Mouse (Mus musculus) MEL (cell line): ENCODE results near the gene Selplg. TPM values are rescaled to one million over a fixed set of nuclear protein-coding genes. Genes with fewer than 3 reads are reported as not detected.

Experiments
- DNase-seq: peaks from one replicate; pipeline ENCODE4 v3.0.0; 2011; ENCODE audit warnings: low read depth, low spot score
- H3K27ac ChIP-seq: 2 replicates; pipeline ENCODE4 v1.5.1; 2012; ENCODE audit warnings: low read depth, mild to moderate bottlenecking, control low read depth, low read length, moderate library complexity; ENCODE audit not compliant: control insufficient read depth
- H3K27me3 ChIP-seq, 2 experiments: fragments of 150-350 bp in 1 of 2; sonication (generic) in 1 of 2; 2 replicates each; pipeline ENCODE4 v1.6.1; 2012; ENCODE audit warnings: low read length in 2 of 2, mild to moderate bottlenecking in 2 of 2, improper control_type of control experiment in 1 of 2, moderate library complexity in 1 of 2; ENCODE audit not compliant: insufficient read depth in 2 of 2, control insufficient read depth in 1 of 2
- H3K36me3 ChIP-seq, 2 experiments: 2 replicates each; pipeline ENCODE4 v1.6.1; 2012 to 2014; ENCODE audit warnings: low read length in 2 of 2, improper control_type of control experiment in 1 of 2, inconsistent platforms in 1 of 2, mild to moderate bottlenecking in 1 of 2; ENCODE audit not compliant: insufficient read depth in 2 of 2, control insufficient read depth in 1 of 2
- H3K4me1 ChIP-seq, 2 experiments: fragments of 150-350 bp in 1 of 2; sonication (generic) in 1 of 2; 2 replicates each; pipeline ENCODE4 v1.6.1; 2012; ENCODE audit warnings: low read length in 2 of 2, improper control_type of control experiment in 1 of 2, mild to moderate bottlenecking in 1 of 2; ENCODE audit not compliant: insufficient read depth in 2 of 2, control insufficient read depth in 1 of 2
- H3K4me3 ChIP-seq, 2 experiments: fragments of 150-350 bp in 1 of 2; sonication (generic) in 1 of 2; 2 replicates each; pipeline ENCODE4 v1.5.1; 2012; ENCODE audit warnings: low read depth in 2 of 2, low read length in 2 of 2, mild to moderate bottlenecking in 2 of 2, moderate library complexity in 2 of 2, control low read depth in 1 of 2, improper control_type of control experiment in 1 of 2; ENCODE audit not compliant: control insufficient read depth in 1 of 2, insufficient read depth in 1 of 2
- H3K79me2 ChIP-seq: 2 replicates; pipeline ENCODE4 v1.6.1; 2012; ENCODE audit warnings: mild to moderate bottlenecking, low read length, moderate library complexity; ENCODE audit not compliant: control insufficient read depth, poor library complexity, insufficient read depth
- H3K9ac ChIP-seq: 2 replicates; pipeline ENCODE4 v1.6.1; 2012; ENCODE audit warnings: low read depth, mild to moderate bottlenecking, control low read depth, low read length, moderate library complexity; ENCODE audit not compliant: control insufficient read depth, poor library complexity, severe bottlenecking
- H3K9me3 ChIP-seq: fragments of 150-350 bp; sonication (generic); replicated peaks from 2 replicates; pipeline ENCODE4 v1.6.1; 2012; ENCODE audit warnings: mild to moderate bottlenecking, low read length, improper control_type of control experiment, moderate library complexity; ENCODE audit not compliant: insufficient read depth
- BHLHE40 ChIP-seq: IDR thresholded peaks from 2 replicates; pipeline ENCODE4 v1.6.1; 2012; ENCODE audit warnings: low read depth, mild to moderate bottlenecking, inconsistent platforms, low read length, improper control_type of control experiment, borderline replicate concordance
- CHD1 ChIP-seq: IDR thresholded peaks from 2 replicates; pipeline ENCODE4 v1.6.1; 2012; ENCODE audit warnings: low read depth, mild to moderate bottlenecking, inconsistent platforms, low read length, improper control_type of control experiment
- CHD2 ChIP-seq: IDR thresholded peaks from 2 replicates; pipeline ENCODE4 v1.6.1; 2011; ENCODE audit warnings: low read length, improper control_type of control experiment
- E2F4 ChIP-seq: IDR thresholded peaks from 2 replicates; pipeline ENCODE4 v1.6.1; 2011; ENCODE audit warnings: low read depth, low read length, improper control_type of control experiment, borderline replicate concordance
- ELF1 ChIP-seq: IDR thresholded peaks from 2 replicates; pipeline ENCODE4 v1.6.1; 2014; ENCODE audit warnings: low read depth, mild to moderate bottlenecking, inconsistent platforms, low read length, improper control_type of control experiment, moderate library complexity
- EP300 ChIP-seq, 2 experiments: IDR thresholded peaks; 2 replicates each; pipeline ENCODE4 v1.6.1; 2011; ENCODE audit warnings: improper control_type of control experiment in 2 of 2, low read length in 2 of 2, low read depth in 1 of 2, mild to moderate bottlenecking in 1 of 2
- ETS1 ChIP-seq: IDR thresholded peaks from 2 replicates; pipeline ENCODE4 v1.6.1; 2012; ENCODE audit warnings: low read depth, mild to moderate bottlenecking, inconsistent platforms, low read length, improper control_type of control experiment, moderate library complexity
- GABPA ChIP-seq: IDR thresholded peaks from 2 replicates; pipeline ENCODE4 v1.6.1; 2012; ENCODE audit warnings: low read depth, mild to moderate bottlenecking, inconsistent platforms, low read length, improper control_type of control experiment, moderate library complexity
- HCFC1 ChIP-seq: IDR thresholded peaks from 2 replicates; pipeline ENCODE4 v1.6.1; 2012; ENCODE audit warnings: low read depth, mild to moderate bottlenecking, inconsistent platforms, low read length, improper control_type of control experiment, moderate library complexity
- JUND ChIP-seq: IDR thresholded peaks from 2 replicates; pipeline ENCODE4 v1.6.1; 2011; ENCODE audit warnings: low read depth, mild to moderate bottlenecking, improper control_type of control experiment, low read length
- KAT2A ChIP-seq: conservative IDR thresholded peaks from 2 replicates; pipeline ENCODE4 v1.6.1; 2012; ENCODE audit warnings: low read depth, low read length, improper control_type of control experiment, inconsistent platforms
- MAFK ChIP-seq: IDR thresholded peaks from 2 replicates; pipeline ENCODE4 v1.6.1; 2011; ENCODE audit warnings: low read depth, mild to moderate bottlenecking, low read length, improper control_type of control experiment, borderline replicate concordance
- MAX ChIP-seq: IDR thresholded peaks from 2 replicates; pipeline ENCODE4 v1.6.1; 2011; ENCODE audit warnings: low read length, improper control_type of control experiment
- MAZ ChIP-seq: IDR thresholded peaks from 2 replicates; pipeline ENCODE4 v1.6.1; 2012; ENCODE audit warnings: low read depth, mild to moderate bottlenecking, inconsistent platforms, low read length, improper control_type of control experiment
- MEF2A ChIP-seq: IDR thresholded peaks from 2 replicates; pipeline ENCODE4 v1.6.1; 2014; ENCODE audit warnings: low read depth, mild to moderate bottlenecking, inconsistent platforms, low read length, improper control_type of control experiment; ENCODE audit not compliant: poor library complexity, insufficient replicate concordance, severe bottlenecking; ENCODE audit errors: extremely low read depth
- MXI1 ChIP-seq: IDR thresholded peaks from 2 replicates; pipeline ENCODE4 v1.6.1; 2011; ENCODE audit warnings: mild to moderate bottlenecking, low read depth, low read length, improper control_type of control experiment
- MYB ChIP-seq: IDR thresholded peaks from 2 replicates; pipeline ENCODE4 v1.6.1; 2011; ENCODE audit warnings: mild to moderate bottlenecking, low read depth, low read length, improper control_type of control experiment
- NELFE ChIP-seq: IDR thresholded peaks from 2 replicates; pipeline ENCODE4 v1.6.1; 2011; ENCODE audit warnings: low read depth, low read length, improper control_type of control experiment
- NRF1 ChIP-seq: IDR thresholded peaks from 2 replicates; pipeline ENCODE4 v1.6.1; 2014; ENCODE audit warnings: low read depth, mild to moderate bottlenecking, inconsistent platforms, low read length, improper control_type of control experiment, moderate library complexity; ENCODE audit not compliant: poor library complexity, insufficient read depth, severe bottlenecking
- POLR2A ChIP-seq, 2 experiments: IDR thresholded peaks; 2 replicates each; pipeline ENCODE4 v1.6.1; 2011 to 2012; ENCODE audit warnings: low read length in 2 of 2, mild to moderate bottlenecking in 2 of 2, control low read depth in 1 of 2, improper control_type of control experiment in 1 of 2, low read depth in 1 of 2, moderate library complexity in 1 of 2; ENCODE audit not compliant: control insufficient read depth in 1 of 2, insufficient read depth in 1 of 2, poor library complexity in 1 of 2
- RCOR1 ChIP-seq: IDR thresholded peaks from 2 replicates; pipeline ENCODE4 v1.6.1; 2012; ENCODE audit warnings: low read depth, mild to moderate bottlenecking, inconsistent platforms, low read length, improper control_type of control experiment
- SIN3A ChIP-seq: IDR thresholded peaks from 2 replicates; pipeline ENCODE4 v1.6.1; 2012; ENCODE audit warnings: low read length, improper control_type of control experiment, inconsistent platforms
- SMC3 ChIP-seq: IDR thresholded peaks from 2 replicates; pipeline ENCODE4 v1.6.1; 2011; ENCODE audit warnings: low read depth, low read length, improper control_type of control experiment
- TAL1 ChIP-seq: IDR thresholded peaks from 2 replicates; pipeline ENCODE4 v1.6.1; 2012; ENCODE audit warnings: mild to moderate bottlenecking, inconsistent platforms, low read length, moderate library complexity, mixed read lengths
- TBP ChIP-seq: IDR thresholded peaks from 2 replicates; pipeline ENCODE4 v1.8.0; 2011; ENCODE audit warnings: low read depth, low read length, improper control_type of control experiment
- TCF12 ChIP-seq: IDR thresholded peaks from 2 replicates; pipeline ENCODE4 v1.6.1; 2014; ENCODE audit warnings: low read depth, mild to moderate bottlenecking, inconsistent platforms, low read length, improper control_type of control experiment, moderate library complexity
- UBTF ChIP-seq: IDR thresholded peaks from 2 replicates; pipeline ENCODE4 v1.6.1; 2012; ENCODE audit warnings: low read depth, mild to moderate bottlenecking, inconsistent platforms, low read length, improper control_type of control experiment, moderate library complexity, borderline replicate concordance; ENCODE audit not compliant: insufficient read depth
- USF1 ChIP-seq: IDR thresholded peaks from 2 replicates; pipeline ENCODE4 v1.6.1; 2014; ENCODE audit warnings: low read depth, mild to moderate bottlenecking, inconsistent platforms, low read length, improper control_type of control experiment, moderate library complexity
- ZC3H11A ChIP-seq: IDR thresholded peaks from 2 replicates; pipeline ENCODE4 v1.6.1; 2012; ENCODE audit warnings: low read depth, mild to moderate bottlenecking, inconsistent platforms, low read length, improper control_type of control experiment
- ZKSCAN1 ChIP-seq: IDR thresholded peaks from 2 replicates; pipeline ENCODE4 v1.6.1; 2012; ENCODE audit warnings: low read depth, mild to moderate bottlenecking, inconsistent platforms, low read length, improper control_type of control experiment, moderate library complexity
- ZMIZ1 ChIP-seq: IDR thresholded peaks from 2 replicates; pipeline ENCODE4 v1.6.1; 2012; ENCODE audit warnings: low read depth, mild to moderate bottlenecking, inconsistent platforms, low read length, improper control_type of control experiment, moderate library complexity
- ZNF384 ChIP-seq: IDR thresholded peaks from 2 replicates; pipeline ENCODE4 v1.6.1; 2012; ENCODE audit warnings: low read depth, mild to moderate bottlenecking, inconsistent platforms, low read length, improper control_type of control experiment
- polyA plus RNA-seq, 2 experiments: library from polyadenylated mRNA; stranded (reverse) in 1 of 2; unstranded in 1 of 2; fragments of >175 nt in 1 of 2; fragments of >200 nt in 1 of 2; gene quantifications; 2 replicates each; pipeline versions ENCODE4 v1.2.1 to v1.2.4; 2012; ENCODE audit warnings: low replicate concordance in 2 of 2, low read depth in 1 of 2; ENCODE audit not compliant: insufficient read length in 2 of 2, insufficient read depth in 1 of 2, missing spikeins in 1 of 2
- total RNA-seq: library from RNA; depleted of rRNA; stranded (reverse); fragments of 300-350 nt; gene quantifications from 2 replicates; pipeline ENCODE4 v1.2.3, GENCODE M21; 2012

Gene Selplg
- total and polyA plus RNA-seq, 3 experiments, result 24.2 to 48.2 TPM; not detected in 1

- H3K4me1 ChIP-seq, result no peaks in the 10 kb centered on the region; a peak in 1 of 4 replicates
- H3K36me3 ChIP-seq, result peaks cover 0 to 4% of the 10 kb centered on the region in 2 experiments; a peak in 2 of 4 replicates
- TF ChIP-seq ZKSCAN1 (no peak), RCOR1 (no peak), CHD2 (no peak), HCFC1 (no peak), SIN3A (no peak), TAL1 (no peak), BHLHE40 (no peak), MEF2A (no peak), EP300 (IDR thresholded peaks at IDR 0.05; ENCODE audit: low read depth in 1 of 2, low read length in 2 of 2) (no peak), ETS1 (no peak), KAT2A (no peak), MAX (no peak), UBTF (no peak), ZNF384 (no peak), TBP (no peak), ELF1 (no peak), JUND (no peak), MYB (no peak), SMC3 (no peak)
- DNase-seq, result no peak
- no peaks in the 10 kb centered on the region for H3K79me2 ChIP-seq
- H3K9ac ChIP-seq, result no peak overlapping the region
- H3K27ac ChIP-seq, result no peak overlapping the region
- no peak overlapping the region for H3K4me3 ChIP-seq
- H3K27me3 ChIP-seq, result no peaks in the 10 kb centered on the region
- H3K9me3 ChIP-seq, result no peaks in the 10 kb centered on the region
Measured at GRCm38 (mm10) chr5:113855696-113856095, 23.3 kb upstream of the Selplg start.

GRCm38 (mm10) chr5:113855117-113855516 lies 22.7 kb upstream of the Selplg start:
- DNase-seq, result no peak
- no peaks in the 10 kb centered on the region; a peak in 1 of 4 replicates for H3K4me1 ChIP-seq
- no peak for TF ChIP-seq TCF12
- TF ChIP-seq ZNF384, result no peak
- no peak for TF ChIP-seq TBP
- TF ChIP-seq MAX, result no peak
- TF ChIP-seq CHD1, result no peak
- no peak for TF ChIP-seq MEF2A
- no peak for TF ChIP-seq E2F4
- TF ChIP-seq SMC3, result no peak
- no peak for TF ChIP-seq ZMIZ1
- TF ChIP-seq GABPA, result no peak
- TF ChIP-seq BHLHE40, result no peak
- no peak for TF ChIP-seq MAZ
- no peak for TF ChIP-seq POLR2A (IDR thresholded peaks at IDR 0.05; ENCODE audit: control insufficient read depth in 1 of 2, insufficient read depth in 1 of 2, low read depth in 1 of 2, low read length in 2 of 2, poor library complexity in 1 of 2)
- no peak for TF ChIP-seq ZC3H11A
- TF ChIP-seq ETS1, result no peak
- TF ChIP-seq MAFK, result no peak
- TF ChIP-seq MXI1, result no peak
- TF ChIP-seq NELFE, result no peak
- TF ChIP-seq USF1, result no peak
- TF ChIP-seq NRF1, result no peak
- peaks cover 0 to 4% of the 10 kb centered on the region in 2 experiments; a peak in 2 of 4 replicates for H3K36me3 ChIP-seq
- no peaks in the 10 kb centered on the region for H3K79me2 ChIP-seq
- no peak overlapping the region for H3K9ac ChIP-seq
- H3K9me3 ChIP-seq, result no peaks in the 10 kb centered on the region
- no peaks in the 10 kb centered on the region for H3K27me3 ChIP-seq
- H3K4me3 ChIP-seq, result no peak overlapping the region
- H3K27ac ChIP-seq, result no peak overlapping the region
